Mouse (Mus musculus) kidney, postnatal 36 days (tissue): ENCODE results near the gene Aars.
"Not testable (repeated sequence)": the region's sequence is repeated elsewhere in the genome, so short reads cannot be mapped to it uniquely, and the experiment has no call there.

Source experiments
- DNase-seq, 2 experiments: peaks; one replicate each; pipeline ENCODE4 v3.0.0; 2021 to 2022; ENCODE audit warnings: mixed read lengths in 2 of 2

Gene Aars

GRCm38 (mm10) chr8:111055031-111055634, 22.2 kb downstream of the Aars start:
- no peak for DNase-seq

- no peak for DNase-seq
Observed at GRCm38 (mm10) chr8:111055661-111056060, 22.7 kb downstream of the Aars start.

- peak; percentile 91 to 94 for DNase-seq
Observed at GRCm38 (mm10) chr8:111056158-111056663, 23.3 kb downstream of the Aars start, which contains the start of gene Exosc6. Exosc6 (plus strand) TSS chr8:111056339.

- peak; percentile 56 to 73 for DNase-seq
Observed at GRCm38 (mm10) chr8:111056691-111057293, 23.8 kb downstream of the Aars start.

GRCm38 (mm10) chr8:111058946-111059572, 26.1 kb downstream of the Aars start:
- DNase-seq: no peak

- no peak for DNase-seq
Observed at GRCm38 (mm10) chr8:111061688-111062071, 28.7 kb downstream of the Aars start.

- DNase-seq: peak; percentile 80 to 88
Observed at GRCm38 (mm10) chr8:111062072-111062757, 29.3 kb downstream of the Aars start.

- no peak for DNase-seq
Observed at GRCm38 (mm10) chr8:111062893-111063292, 29.9 kb downstream of the Aars start.

- DNase-seq: no peak
Observed at GRCm38 (mm10) chr8:111066308-111066707, 33.4 kb downstream of the Aars start.

- DNase-seq: peak in 1 of 2 experiments; percentile 58
Observed at GRCm38 (mm10) chr8:111067439-111067838, 34.5 kb downstream of the Aars start.

- DNase-seq: not testable (repeated sequence)
Observed at GRCm38 (mm10) chr8:111068660-111069059, 35.7 kb downstream of the Aars start.

- no peak for DNase-seq
Observed at GRCm38 (mm10) chr8:111075926-111076325, 43.0 kb downstream of the Aars start.

- peak; percentile 48 to 52 for DNase-seq
Observed at GRCm38 (mm10) chr8:111079461-111079860, 46.5 kb downstream of the Aars start.

- peak; percentile 61 to 70 for DNase-seq
Observed at GRCm38 (mm10) chr8:111079861-111080271, 46.9 kb downstream of the Aars start.

- DNase-seq: peak; percentile 3 to 22
Observed at GRCm38 (mm10) chr8:111081580-111082258, 48.8 kb downstream of the Aars start.

GRCm38 (mm10) chr8:111083936-111084335, 51.0 kb downstream of the Aars start:
- not testable (repeated sequence) for DNase-seq

- peak; percentile 57 to 88 for DNase-seq
Observed at GRCm38 (mm10) chr8:111090126-111090525, 57.2 kb downstream of the Aars start.

GRCm38 (mm10) chr8:111091706-111092105, 58.8 kb downstream of the Aars start:
- no peak for DNase-seq

GRCm38 (mm10) chr8:111092326-111092725, 59.4 kb downstream of the Aars start, which contains the start of gene Clec18a:
Clec18a (minus strand) TSS chr8:111092426.
- not testable (repeated sequence) for DNase-seq

GRCm38 (mm10) chr8:111093865-111094718, 61.1 kb downstream of the Aars start, which contains the start of gene Pdpr:
Pdpr (plus strand) TSS chr8:111094630.
- peak; percentile 95 to 98 for DNase-seq

GRCm38 (mm10) chr8:111094719-111095302, 61.9 kb downstream of the Aars start:
- DNase-seq: peak; percentile 5 to 44
